Mouse (Mus musculus) G1E-ER4 (cell line): ENCODE measurements around the gene 6430548M08Rik. TPM values are rescaled to one million over a fixed set of nuclear protein-coding genes. Genes with fewer than 3 reads are reported as not detected.

ENCODE experiments used
- GATA1 ChIP-seq: IDR thresholded peaks from one replicate; pipeline ENCODE4 v1.8.0; 2012; ENCODE audit warnings: low read length, inconsistent platforms
- polyA plus RNA-seq: library from polyadenylated mRNA; stranded (reverse); fragments of >175 nt; gene quantifications from 2 replicates; pipeline ENCODE4 v1.2.3, GENCODE M21; 2012

The 6430548M08Rik gene
- polyA plus RNA-seq, 1 experiment, result 0.16 TPM

GRCm38 (mm10) chr8:120160366-120160765 is 46.4 kb downstream of the 6430548M08Rik start:
- TF ChIP-seq GATA1, result no peak

- no peak for TF ChIP-seq GATA1
These were observed 47.9 kb downstream of the 6430548M08Rik start for GRCm38 (mm10) chr8:120161658-120162403.

GRCm38 (mm10) chr8:120162404-120162752 is 48.4 kb downstream of the 6430548M08Rik start:
- TF ChIP-seq GATA1, result no peak

DNA sequence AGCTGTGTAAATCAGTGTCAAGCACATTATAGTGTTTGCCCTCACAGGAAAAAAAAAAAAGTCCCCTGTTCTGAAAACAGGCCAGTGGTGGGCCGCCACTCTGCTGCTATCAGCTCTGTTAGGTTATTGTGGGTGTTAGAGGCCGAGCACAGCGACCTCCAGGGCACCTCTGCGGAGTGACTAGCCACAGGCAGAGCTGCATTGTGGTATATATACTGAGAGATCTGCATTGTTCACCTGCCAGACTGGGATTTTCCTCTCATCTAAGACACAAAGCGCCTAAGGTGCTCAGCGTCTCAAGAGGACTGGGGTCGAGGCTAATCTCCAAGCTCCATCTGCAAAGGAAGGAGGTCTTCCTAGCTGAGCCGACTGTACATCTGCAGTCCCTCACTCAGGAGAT is 49.4 kb downstream of the 6430548M08Rik start:
- no peak for TF ChIP-seq GATA1

- no peak for TF ChIP-seq GATA1
These were observed 50.1 kb downstream of the 6430548M08Rik start for GRCm38 (mm10) chr8:120164026-120164425.

DNA sequence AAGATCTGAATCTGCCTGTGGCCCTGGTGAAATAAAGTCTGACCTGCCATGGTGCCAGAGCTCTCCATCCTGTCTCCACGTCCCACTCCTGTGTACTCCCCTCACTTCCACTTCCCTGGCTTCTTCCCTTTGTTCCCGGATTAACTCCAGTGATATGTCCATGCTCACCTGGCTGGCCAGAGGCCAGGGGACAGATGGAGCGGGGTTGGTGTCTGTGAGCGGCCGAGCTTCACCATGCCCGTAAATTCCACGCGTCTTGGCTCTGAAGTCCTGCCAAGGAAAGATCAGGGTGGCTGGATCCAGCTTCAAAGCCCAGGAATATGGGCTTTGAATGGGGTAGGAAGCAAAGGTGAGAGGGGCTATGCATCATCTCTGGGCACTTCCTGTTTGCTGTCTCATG is 53.2 kb downstream of the 6430548M08Rik start:
- TF ChIP-seq GATA1, result no peak

DNA sequence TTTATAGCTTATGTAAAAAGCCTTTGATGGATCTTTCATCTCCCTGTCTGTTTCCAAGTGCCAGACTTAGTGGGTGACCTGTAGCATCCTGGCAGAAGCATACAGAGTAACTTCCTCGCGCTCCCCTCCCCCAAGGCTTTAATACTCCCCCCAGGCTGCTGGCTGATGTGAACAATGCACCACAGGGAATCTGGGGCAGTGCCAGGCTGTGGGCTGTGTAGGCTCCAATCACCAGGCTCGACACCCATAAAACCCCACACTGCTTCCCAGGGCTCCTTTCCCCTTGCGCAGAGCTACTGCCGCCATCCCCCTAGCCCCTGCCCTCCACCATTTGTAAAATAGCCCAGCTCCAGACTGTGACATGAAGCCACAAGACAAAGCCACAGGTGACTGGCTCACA is 53.9 kb downstream of the 6430548M08Rik start:
- TF ChIP-seq GATA1, result no peak

DNA sequence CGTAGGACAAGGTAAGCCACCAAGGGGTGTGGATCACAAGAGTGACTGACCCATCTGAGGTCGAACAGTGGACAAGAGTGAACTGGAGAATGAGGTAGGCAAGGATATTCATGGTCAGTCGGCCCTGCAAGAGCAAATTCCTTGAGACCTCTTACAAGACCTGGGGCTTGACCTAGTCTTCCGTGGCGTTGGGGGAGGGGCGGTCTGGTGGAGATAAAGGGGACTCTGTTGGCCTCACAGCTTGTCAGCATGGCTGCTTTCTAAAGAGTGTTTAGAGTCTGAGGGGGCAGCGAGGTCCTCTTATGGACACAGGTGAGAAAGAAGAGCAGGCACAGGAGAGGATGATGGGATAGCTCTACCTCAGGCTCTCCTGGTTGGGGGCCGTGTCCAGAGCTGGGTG is 55.2 kb downstream of the 6430548M08Rik start:
- no peak for TF ChIP-seq GATA1

DNA sequence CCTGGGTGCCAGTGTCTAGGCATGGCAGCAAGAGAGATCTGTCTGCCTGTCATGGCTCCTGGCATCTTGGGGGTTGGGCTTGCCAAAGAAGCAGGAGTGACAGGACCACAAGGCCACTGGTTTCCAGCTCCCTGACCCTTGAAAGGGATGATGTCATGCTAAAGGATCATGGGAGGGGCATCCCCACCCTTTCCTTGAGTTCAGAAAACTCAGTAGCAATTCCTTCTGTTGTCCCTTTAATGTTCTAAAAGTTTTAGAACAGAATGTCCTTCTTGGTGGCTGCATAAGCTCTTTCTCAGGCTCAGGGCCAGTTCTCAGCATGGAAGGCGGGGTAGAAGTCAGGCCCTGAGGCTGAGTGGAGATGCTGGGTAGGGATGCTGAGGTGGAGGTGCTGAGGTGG is 59.2 kb downstream of the 6430548M08Rik start:
- no peak for TF ChIP-seq GATA1

DNA sequence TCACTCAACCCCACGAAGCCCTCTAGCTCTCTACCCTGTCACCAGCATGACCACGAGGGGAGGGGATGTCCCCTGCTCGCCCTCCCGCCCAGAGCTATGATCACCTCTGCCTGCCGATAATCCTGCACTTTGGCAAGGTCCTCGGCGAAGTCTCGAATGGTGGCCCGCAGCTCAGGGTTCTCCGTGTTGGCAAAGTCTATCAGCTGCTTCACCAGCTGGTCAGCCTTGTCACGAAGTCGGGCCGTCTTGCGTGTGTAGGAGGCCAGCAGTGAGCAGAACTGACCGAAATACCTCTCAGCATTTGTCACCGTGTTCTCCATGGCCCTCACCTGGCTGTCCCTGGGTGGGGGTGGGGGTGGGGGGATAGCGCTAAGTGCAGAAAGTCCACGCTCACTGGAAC is 60.7 kb downstream of the 6430548M08Rik start:
- no peak for TF ChIP-seq GATA1

- no peak for TF ChIP-seq GATA1
These were observed 62.7 kb downstream of the 6430548M08Rik start for GRCm38 (mm10) chr8:120176605-120177004.

- no peak for TF ChIP-seq GATA1
These were observed 63.6 kb downstream of the 6430548M08Rik start, which contains the start of gene Fam92b for GRCm38 (mm10) chr8:120177318-120178123. Fam92b (minus strand) TSS chr8:120177466.

GRCm38 (mm10) chr8:120178124-120178514 is 64.2 kb downstream of the 6430548M08Rik start:
- TF ChIP-seq GATA1, result no peak

GRCm38 (mm10) chr8:120179027-120179431 is 65.1 kb downstream of the 6430548M08Rik start:
- TF ChIP-seq GATA1, result no peak

DNA sequence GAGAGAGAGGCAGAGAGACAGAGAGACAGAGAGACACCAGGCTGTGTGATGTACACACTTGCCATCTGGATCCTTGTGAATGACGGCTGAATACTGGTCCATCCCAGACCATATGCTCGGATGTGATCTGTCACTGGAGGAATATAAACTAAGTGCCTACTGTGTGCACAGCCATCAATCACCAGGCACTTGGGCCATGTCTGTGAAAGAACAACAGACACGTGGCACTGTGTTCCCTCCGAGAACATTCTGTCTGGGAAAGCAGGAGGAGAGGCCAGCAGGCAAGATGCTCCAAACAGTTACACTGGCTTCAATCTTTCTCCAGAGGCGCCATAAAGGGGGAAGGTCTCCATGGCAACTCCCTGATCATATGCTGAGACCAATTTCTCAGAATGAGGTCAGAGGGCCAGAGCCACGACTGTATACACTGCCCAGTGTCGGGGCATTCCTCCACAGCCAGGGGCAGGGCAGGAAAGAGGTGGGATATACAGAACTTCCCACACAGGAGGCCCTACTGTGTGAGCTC is 66.6 kb downstream of the 6430548M08Rik start:
- no peak for TF ChIP-seq GATA1

DNA sequence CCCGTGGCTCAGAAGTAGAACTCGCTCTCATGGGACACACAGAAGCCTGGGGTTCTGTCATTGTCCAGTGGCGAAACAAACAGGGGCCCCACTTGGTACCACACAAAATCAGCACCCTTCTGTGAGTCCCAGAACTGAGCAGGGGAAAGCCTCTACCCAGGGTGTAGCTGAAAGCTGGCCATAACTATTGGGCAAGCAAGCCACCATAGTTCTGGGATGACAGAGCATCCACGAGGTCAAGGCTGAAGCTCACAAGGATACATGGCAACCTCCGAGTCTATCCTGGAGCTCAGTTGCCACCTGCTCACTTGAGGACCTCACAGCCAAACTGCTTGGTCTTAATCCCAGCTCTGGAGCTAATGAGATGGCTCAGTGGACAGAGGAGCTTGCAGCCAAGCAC is 67.3 kb downstream of the 6430548M08Rik start:
- no peak for TF ChIP-seq GATA1
